Mouse (Mus musculus) kidney, adult 2 months (tissue): Measurements from ENCODE around the gene Zfp664.

Experiments used
- CTCF ChIP-seq: fragments of 200-500 bp; conservative IDR thresholded peaks from 2 replicates; pipeline ENCODE4 v1.5.1; 2011; ENCODE audit warnings: low read depth, mild to moderate bottlenecking, control low read depth, low read length, moderate library complexity, mixed read lengths; ENCODE audit not compliant: insufficient read depth, insufficient read length
- POLR2A ChIP-seq: fragments of 200-500 bp; IDR thresholded peaks from one replicate; pipeline ENCODE4 v1.6.1; 2011; ENCODE audit warnings: low read depth, low read length, control low read depth

DNA sequence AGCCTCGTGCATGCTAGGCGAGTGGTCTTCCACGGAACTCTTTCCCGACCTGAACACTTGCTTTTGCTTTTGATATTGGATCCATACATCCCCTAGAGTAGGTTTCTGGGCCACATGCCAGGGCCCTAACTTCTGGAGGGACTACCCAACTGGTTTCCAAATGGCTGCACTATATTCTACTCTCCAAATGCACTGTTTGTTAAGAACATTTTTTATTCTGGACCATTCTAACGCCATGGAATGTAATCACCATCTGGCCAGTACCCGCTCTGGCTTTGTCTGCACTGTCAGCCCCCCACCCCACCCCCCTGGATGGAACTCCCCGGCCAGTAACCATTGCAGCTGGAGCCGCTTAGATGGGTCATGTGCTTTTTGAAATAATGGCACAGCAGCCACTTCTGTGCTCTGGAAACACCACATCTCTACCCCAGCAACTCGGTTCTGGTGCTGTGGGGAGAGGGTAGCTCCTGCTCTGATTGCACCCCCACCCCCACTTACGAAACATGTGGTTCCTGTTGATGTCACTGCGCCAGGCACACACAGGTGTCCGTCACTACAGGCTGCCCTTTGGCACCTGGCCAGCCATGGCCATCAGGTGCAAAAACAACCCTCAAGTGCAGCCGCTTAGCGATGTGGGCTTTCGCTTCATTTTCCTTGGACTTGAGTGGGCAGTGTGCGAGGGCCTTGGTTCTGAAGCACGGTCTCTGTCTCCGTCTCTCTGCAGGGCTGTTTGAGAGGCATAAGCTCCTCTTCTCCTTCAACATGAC lies 40.2 kb upstream of the Zfp664 start:
- TF ChIP-seq POLR2A, result no peak
- no peak for TF ChIP-seq CTCF
